30 mouse cellular contexts compared by ENCODE assay signal in genomic region chr6:135074405-135074947, GRCm38 (mm10). TPM values are rescaled to one million over a fixed set of nuclear protein-coding genes. Genes with fewer than 3 reads are reported as not detected.
DNase-seq lines count a peak whose midpoint lies in the region; ATAC-seq and TF ChIP-seq lines count a peak whose summit lies in the region.
"Had no signal": no experiment of that assay in that cellular context is flagged by ENCODE, and none has a peak within 500 bp of the region (broad histone marks: within the 10 kb centered on the region; RNA-seq: fewer than 3 reads in every experiment).

No protein-coding gene starts in this region.

- H3K36me3 ChIP-seq in heart, embryonic 12.5 days: peaks cover 7% of the 10 kb centered on the region; the same call in 1 of the 2 replicates
- no peaks in the 10 kb centered on the region for H3K36me3 ChIP-seq in heart, adult 2 months (ENCODE audit: control insufficient read depth, insufficient read depth, low read length)
- H3K36me3 ChIP-seq: intestine, embryonic 15.5 days; midbrain, embryonic 13.5 days had no signal

- 38% methylated on average over 6 of the region's 6 CpGs for WGBS in heart, embryonic 12.5 days
- WGBS in heart, adult 2 months: 44% methylated on average over 6 of the region's 6 CpGs

- H3K4me2 ChIP-seq in heart, embryonic 12.5 days: no peak overlapping the region
- H3K4me2 ChIP-seq: heart, embryonic 13.5 days; intestine, embryonic 15.5 days; midbrain, embryonic 13.5 days had no signal

- H3K9me3 ChIP-seq in heart, embryonic 12.5 days (replicated peaks): no peaks in the 10 kb centered on the region
- H3K9me3 ChIP-seq: heart, embryonic 13.5 days; hindbrain, embryonic 10.5 days; intestine, embryonic 15.5 days; midbrain, embryonic 13.5 days had no signal

- H3K27me3 ChIP-seq in heart, embryonic 12.5 days (replicated peaks): peaks cover 10% of the 10 kb centered on the region
- H3K27me3 ChIP-seq in heart, adult 2 months (ENCODE audit: control insufficient read depth, insufficient read depth, low read length): no peaks in the 10 kb centered on the region
- H3K27me3 ChIP-seq: heart, embryonic 13.5 days; intestine, embryonic 15.5 days; Patski had no signal

- no peaks in the 10 kb centered on the region for H3K4me1 ChIP-seq in heart, embryonic 12.5 days (replicated peaks)
- H3K4me1 ChIP-seq in heart, adult 2 months (ENCODE audit: control insufficient read depth, insufficient read depth, low read length): no peaks in the 10 kb centered on the region
- H3K4me1 ChIP-seq: heart, embryonic 13.5 days; intestine, embryonic 15.5 days; midbrain, embryonic 13.5 days had no signal

- 0 out of 2 replicates have a peak, but pooled peaks have one; percentile 18 for ATAC-seq in heart, embryonic 12.5 days (ENCODE audit: insufficient number of reproducible peaks, low FRiP score)
- ATAC-seq in erythroblast, adult 5-6 weeks (replicated peaks; ENCODE audit: low FRiP score, poor library complexity, severe bottlenecking): no peak
- ATAC-seq in cerebellum, adult (ENCODE audit: insufficient number of reproducible peaks, low FRiP score, low TSS enrichment): no peak
- ATAC-seq: activated CD4-positive, CD25-positive, alpha-beta regulatory T cell, adult 4 months; forebrain, embryonic 14.5 days; hindbrain, embryonic 16.5 days; intestine, embryonic 15.5 days; midbrain, embryonic 13.5 days; Patski had no signal

- intact Hi-C loops in heart, adult 2 months (cut with DNase I): no loop called here
- intact Hi-C loops in gastrocnemius, postnatal 14 days (cut with DNase I; ENCODE audit: low total_unique reads): no loop called here

- no peak for TF ChIP-seq EP300 in heart, adult 2 months (IDR thresholded peaks at IDR 0.05; ENCODE audit: insufficient read depth, low read depth, low read length)

- no peak overlapping the region for H3K9ac ChIP-seq in heart, embryonic 12.5 days
- no peak overlapping the region for H3K9ac ChIP-seq in heart, adult 2 months (ENCODE audit: low read depth, low read length)
- H3K9ac ChIP-seq: heart, embryonic 13.5 days; intestine, embryonic 15.5 days; midbrain, embryonic 13.5 days had no signal

- DNase-seq in heart, adult 2 months: no peak
- DNase-seq in 3T3-L1 (ENCODE audit: low read depth, low spot score): peak; percentile 46
- DNase-seq in ES-CJ7 (ENCODE audit: low read depth, low spot score): peak; percentile 33
- DNase-seq in lung, postnatal 10 days: peak; percentile 26
- no peak for DNase-seq in gastrocnemius, postnatal 14 days
- DNase-seq: adrenal gland, adult 8-10 months; cerebellum, adult 18-20 months; gastrocnemius, postnatal 25 days; kidney, adult 8-10 months; kidney, postnatal 14 days; layer of hippocampus, postnatal 36 days had no signal

- no peak for TF ChIP-seq POLR2A in heart, adult 2 months (IDR thresholded peaks at IDR 0.05; ENCODE audit: insufficient read depth, low read depth, low read length)

- TF ChIP-seq CTCF in heart, adult 2 months (IDR thresholded peaks at IDR 0.05): no peak

- H3K79me2 ChIP-seq in heart, adult 2 months (replicated peaks; ENCODE audit: control insufficient read depth, insufficient read depth, low read length): no peaks in the 10 kb centered on the region

- H3K4me3 ChIP-seq in heart, embryonic 12.5 days: no peak overlapping the region
- H3K4me3 ChIP-seq in heart, adult 2 months: no peak overlapping the region
- H3K4me3 ChIP-seq: heart, embryonic 13.5 days; hindbrain, embryonic 10.5 days; intestine, embryonic 15.5 days; layer of hippocampus, adult 2 months; midbrain, embryonic 13.5 days had no signal

- H3K27ac ChIP-seq in heart, embryonic 12.5 days (ENCODE audit: poor library complexity, severe bottlenecking): no peak overlapping the region
- no peak overlapping the region for H3K27ac ChIP-seq in heart, adult 2 months
- H3K27ac ChIP-seq: heart, embryonic 13.5 days; intestine, embryonic 15.5 days; layer of hippocampus, adult 2 months; midbrain, embryonic 13.5 days had no signal

RNA-seq across cellular contexts. Expression of gene Gprc5a, which starts 9.0 kb away (rescaled TPM):
- 4.0 and 4.8 TPM in 2 replicates for polyA plus RNA-seq in heart, embryonic 12.5 days (2016; fragmentation: Nextera tagmentation; extraction: Ambion mirVana)
- 1 to 10 TPM; 1.2 to 2.9 TPM for total RNA-seq in heart, adult 2 months (2021)
- 1.4 and 3.4 TPM in 2 replicates for polyA plus RNA-seq in heart, adult 2 months (2012; rRNA removed)
- not detected in 2 replicates for total RNA-seq in erythroblast, adult 5-6 weeks (2015; ENCODE audit: low replicate concordance)
- total RNA-seq in erythroblast, adult 5-6 weeks (2017; ENCODE audit: low replicate concordance): not detected in 2 replicates
- total RNA-seq in gastrocnemius, postnatal 14 days (2021): under 1 TPM; 0.41 to 0.66 TPM
- total RNA-seq: liver, adult 2 months; megakaryocyte progenitor cell, adult 5-6 weeks had no signal

RNA-seq across cellular contexts. Expression of gene Gprc5d, which starts 43.6 kb away (rescaled TPM):
- not detected in 2 replicates for polyA plus RNA-seq in heart, embryonic 12.5 days (2016; fragmentation: Nextera tagmentation; extraction: Ambion mirVana)
- not detected for total RNA-seq in heart, adult 2 months (2021)
- not detected in 2 replicates for polyA plus RNA-seq in heart, adult 2 months (2012; rRNA removed)
- total RNA-seq in erythroblast, adult 5-6 weeks (2015; ENCODE audit: low replicate concordance): not detected in 2 replicates
- total RNA-seq in erythroblast, adult 5-6 weeks (2017; ENCODE audit: low replicate concordance): not detected in 2 replicates
- total RNA-seq in gastrocnemius, postnatal 14 days (2021): not detected
- total RNA-seq: adrenal gland, adult 8-10 months; ES-E14; gastrocnemius, postnatal 25 days; layer of hippocampus, adult 2 months; layer of hippocampus, postnatal 36 days; left cerebral cortex, postnatal 10 days; liver, adult 2 months; megakaryocyte progenitor cell, adult 5-6 weeks had no signal
- polyA plus RNA-seq: activated CD4-positive, CD25-positive, alpha-beta regulatory T cell, adult 4 months; forebrain, embryonic 14.5 days; heart, embryonic 13.5 days; hindbrain, embryonic 10.5 days; hindbrain, embryonic 16.5 days; intestine, embryonic 15.5 days; limb, embryonic 11.5 days; neural tube, embryonic 11.5 days; Patski; small intestine, adult 2 months had no signal

Comparison
In these comparisons a context has a peak if more than half of its experiments do, and no peak if none do; other contexts are left out.
1. DNase-seq: peak in 3T3-L1 (single experiment), ES-CJ7 (single experiment) and lung, postnatal 10 days (single experiment); none in heart, adult 2 months (0 of 2) and gastrocnemius, postnatal 14 days (single experiment).